15 mouse cellular contexts compared by ENCODE assay signal in the genomic region with DNA sequence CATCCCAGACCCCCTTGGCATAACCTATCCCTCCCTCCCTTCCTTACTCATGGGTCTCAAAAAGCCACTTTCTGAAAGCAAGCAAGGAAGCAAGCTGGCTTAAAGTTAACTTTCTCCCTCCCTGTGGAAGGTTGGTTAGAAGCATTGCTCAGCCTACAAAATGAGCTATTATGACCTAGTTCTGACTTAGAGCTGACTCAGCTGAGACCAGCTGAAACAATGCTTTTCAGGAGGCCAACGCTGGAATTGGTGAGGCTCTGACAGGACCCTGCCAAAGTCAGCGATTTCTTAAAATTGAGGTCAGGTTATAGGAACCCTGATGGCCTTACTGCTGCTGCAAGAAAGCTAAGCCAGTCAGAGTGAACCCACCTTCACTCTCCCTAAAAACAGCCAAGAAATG.
A peak's percentile ranks its signal among the peaks of the same experiment; 100 is the strongest.
DNase-seq lines count a peak whose midpoint lies in the region; ATAC-seq lines count a peak whose summit lies in the region.
"Had no signal": no experiment of that assay in that cellular context is flagged by ENCODE, and none has a peak within 500 bp of the region (broad histone marks: within the 10 kb centered on the region; RNA-seq: fewer than 3 reads in every experiment).

No protein-coding gene starts in this region.

- ATAC-seq in cerebellum, adult (ENCODE audit: insufficient number of reproducible peaks, low FRiP score, low TSS enrichment), result 0 out of 2 replicates have a peak, but pooled peaks have one; percentile 26
- ATAC-seq: forebrain, embryonic 13.5 days; intestine, embryonic 15.5 days had no signal

- peak; percentile 24 to 75 for DNase-seq in adrenal gland, adult (ENCODE audit: inconsistent age in 2 of 2, low spot score in 1 of 2)
- no peak for DNase-seq in adrenal gland, postnatal 25 days
- no peak for DNase-seq in cerebellum, adult 9-10 months
- DNase-seq in NIH3T3 (ENCODE audit: low read depth), result peak; percentile 20
- DNase-seq in layer of hippocampus, adult 9-10 months (ENCODE audit: low spot score), result no peak
- DNase-seq in layer of hippocampus, adult 8-10 months (ENCODE audit: low spot score in 2 of 2), result no peak
- DNase-seq: cerebellum, adult 11-12 months; cerebellum, adult 9-11 months; cerebellum, postnatal 36 days; gastrocnemius, postnatal 10 days; heart, adult 2 months; kidney, adult 18-20 months had no signal

Comparison
In these comparisons a context has a peak if more than half of its experiments do, and no peak if none do; other contexts are left out.
1. DNase-seq: peak in adrenal gland, adult (2 of 2) and NIH3T3 (single experiment); none in adrenal gland, postnatal 25 days (single experiment), cerebellum, adult 9-10 months (single experiment), layer of hippocampus, adult 9-10 months (single experiment) and layer of hippocampus, adult 8-10 months (0 of 2).